ENCODE assay signal across 8 mouse cellular contexts in genomic region chr17:34586796-34587422, GRCm38 (mm10). TPM values are rescaled to one million over a fixed set of nuclear protein-coding genes. Genes with fewer than 3 reads are reported as not detected.
DNase-seq lines count a peak whose midpoint lies in the region; ATAC-seq lines count a peak whose summit lies in the region.

No protein-coding gene starts in this region.

- peak overlapping the region; percentile 65 for H3K4me3 ChIP-seq in hindbrain, embryonic 15.5 days

- DNase-seq in cerebellum, postnatal 36 days = peak; percentile 84 to 85
- peak; percentile 72 to 87 for DNase-seq in frontal cortex, postnatal 25 days (ENCODE audit: low spot score in 2 of 2)
- peak; percentile 88 to 89 for DNase-seq in left cerebral cortex, adult 18-20 months (ENCODE audit: low spot score in 2 of 2)
- peak; percentile 87 for DNase-seq in lung, postnatal 25 days (ENCODE audit: low spot score)
- peak; percentile 93 for DNase-seq in retina, embryonic 14.5 days (ENCODE audit: low spot score)
- peak; percentile 59 to 92 for DNase-seq in thymus, postnatal 36 days

- no peaks in the 10 kb centered on the region for H3K36me3 ChIP-seq in hindbrain, embryonic 15.5 days

- WGBS in hindbrain, embryonic 15.5 days = 0% methylated on average over 38 of the region's 38 CpGs

- peaks cover 47% of the 10 kb centered on the region for H3K4me1 ChIP-seq in hindbrain, embryonic 15.5 days (replicated peaks)

- H3K27me3 ChIP-seq in hindbrain, embryonic 15.5 days = no peaks in the 10 kb centered on the region

- no peaks in the 10 kb centered on the region for H3K9me3 ChIP-seq in hindbrain, embryonic 15.5 days

- peak overlapping the region; percentile 86 for H3K4me2 ChIP-seq in hindbrain, embryonic 15.5 days

- ATAC-seq in activated CD4-positive, CD25-positive, alpha-beta regulatory T cell, adult 4 months = peak; percentile 37
- ATAC-seq in hindbrain, embryonic 15.5 days (ENCODE audit: low FRiP score, low read depth) = peak; percentile 84

- peak overlapping the region; percentile 99 for H3K27ac ChIP-seq in hindbrain, embryonic 15.5 days (replicated peaks)

- H3K9ac ChIP-seq in hindbrain, embryonic 15.5 days = peak overlapping the region; percentile 81

RNA-seq across cellular contexts. Expression of gene Gpsm3, which starts 2.7 kb away (rescaled TPM):
- polyA plus RNA-seq in activated CD4-positive, CD25-positive, alpha-beta regulatory T cell, adult 4 months (2017; shearing (Covaris generic)) = 100 to 1,000 TPM; 213 to 307 TPM
- 4.1 TPM in 2 replicates for polyA plus RNA-seq in hindbrain, embryonic 15.5 days (2015; fragmentation: Nextera tagmentation; extraction: Ambion mirVana)
- 1 to 10 TPM; 2.5 to 3.0 TPM for total RNA-seq in left cerebral cortex, adult 18-20 months (2021)

RNA-seq across cellular contexts. Expression of gene Pbx2, which starts 4.2 kb away (rescaled TPM):
- polyA plus RNA-seq in activated CD4-positive, CD25-positive, alpha-beta regulatory T cell, adult 4 months (2017; shearing (Covaris generic)) = 10 to 100 TPM in 1 of 2 experiments, 1 to 10 TPM in 1; 8.5 to 10.2 TPM
- polyA plus RNA-seq in hindbrain, embryonic 15.5 days (2015; fragmentation: Nextera tagmentation; extraction: Ambion mirVana) = 8.9 TPM in 2 replicates
- 10 to 100 TPM; 58.4 to 64.5 TPM for total RNA-seq in left cerebral cortex, adult 18-20 months (2021)

RNA-seq across cellular contexts. Expression of gene Ager, which starts 10.8 kb away (rescaled TPM):
- 1 to 10 TPM; 2.5 to 5.4 TPM for polyA plus RNA-seq in activated CD4-positive, CD25-positive, alpha-beta regulatory T cell, adult 4 months (2017; shearing (Covaris generic))
- polyA plus RNA-seq in hindbrain, embryonic 15.5 days (2015; fragmentation: Nextera tagmentation; extraction: Ambion mirVana) = 1.8 TPM in 2 replicates
- total RNA-seq in left cerebral cortex, adult 18-20 months (2021) = under 1 TPM; 0.45 to 0.58 TPM

RNA-seq across cellular contexts. Expression of gene Rnf5, which starts 16.6 kb away (rescaled TPM):
- 10 to 100 TPM; 49.0 to 56.9 TPM for polyA plus RNA-seq in activated CD4-positive, CD25-positive, alpha-beta regulatory T cell, adult 4 months (2017; shearing (Covaris generic))
- 270 and 283 TPM in 2 replicates for polyA plus RNA-seq in hindbrain, embryonic 15.5 days (2015; fragmentation: Nextera tagmentation; extraction: Ambion mirVana)
- 10 to 100 TPM; 74.2 to 75.9 TPM for total RNA-seq in left cerebral cortex, adult 18-20 months (2021)

RNA-seq across cellular contexts. Expression of gene Agpat1, which starts 17.2 kb away (rescaled TPM):
- 10 to 100 TPM; 16.9 to 18.4 TPM for polyA plus RNA-seq in activated CD4-positive, CD25-positive, alpha-beta regulatory T cell, adult 4 months (2017; shearing (Covaris generic))
- 123 and 142 TPM in 2 replicates for polyA plus RNA-seq in hindbrain, embryonic 15.5 days (2015; fragmentation: Nextera tagmentation; extraction: Ambion mirVana)
- total RNA-seq in left cerebral cortex, adult 18-20 months (2021) = 100 to 1,000 TPM; 165 to 169 TPM

Comparison
In these comparisons a context has a peak if more than half of its experiments do, and no peak if none do; other contexts are left out.
1. Peak in every context shown above with its lines: DNase-seq, ATAC-seq, H3K4me3 ChIP-seq and H3K27ac ChIP-seq.
2. RNA of gene Gpsm3, which starts 2.7 kb away (polyA plus RNA-seq): 213 to 307 TPM in activated CD4-positive, CD25-positive, alpha-beta regulatory T cell, adult 4 months; 4.1 TPM in hindbrain, embryonic 15.5 days; every median in the first group is over 10 times any median in the second.